Mouse (Mus musculus): ENCODE data around the gene St3gal3. TPM values are rescaled to one million over a fixed set of nuclear protein-coding genes. Genes with fewer than 3 reads are reported as not detected.

The St3gal3 gene
- polyA plus RNA-seq, 1 experiment from 2014 or later = 27.4 TPM

GRCm38 (mm10) chr4:118154889-118155288 lies 20.2 kb upstream of the St3gal3 start:
- ATAC-seq (no peak), DNase-seq (ENCODE audit: low read depth, low spot score) (no peak)
- ChIA-PET CTCF (no interaction called here), POLR2A (no interaction called here)
- no peaks in the 10 kb centered on the region for H3K27me3 ChIP-seq
- TF ChIP-seq CTCF (IDR thresholded peaks at IDR 0.05) = no peak
- in situ Hi-C loops (cut with MboI; ENCODE audit: low pct_unique_long_range_greater_than_20kb) = no loop called here

GRCm38 (mm10) chr4:118152020-118152785 lies 17.5 kb upstream of the St3gal3 start:
- POLR2A ChIA-PET = no interaction called here
- no peak for DNase-seq (ENCODE audit: low read depth, low spot score)
- no peak for TF ChIP-seq CTCF (IDR thresholded peaks at IDR 0.05)
- no peaks in the 10 kb centered on the region for H3K27me3 ChIP-seq
- in situ Hi-C loops (cut with MboI; ENCODE audit: low pct_unique_long_range_greater_than_20kb) = no loop called here
- CTCF ChIA-PET = no interaction called here
- no peak for ATAC-seq

- no peak for TF ChIP-seq CTCF (IDR thresholded peaks at IDR 0.05)
- DNase-seq (ENCODE audit: low read depth, low spot score) = no peak
- CTCF ChIA-PET = no interaction called here
- no peaks in the 10 kb centered on the region for H3K27me3 ChIP-seq
- no peak for ATAC-seq
- POLR2A ChIA-PET = no interaction called here
- in situ Hi-C loops (cut with MboI; ENCODE audit: low pct_unique_long_range_greater_than_20kb) = no loop called here
Observed at GRCm38 (mm10) chr4:118150804-118151203, 16.1 kb upstream of the St3gal3 start.

GRCm38 (mm10) chr4:118149956-118150680 lies 15.4 kb upstream of the St3gal3 start:
- H3K27me3 ChIP-seq = no peaks in the 10 kb centered on the region
- ChIA-PET POLR2A (no interaction called here), CTCF (no interaction called here)
- in situ Hi-C loops (cut with MboI; ENCODE audit: low pct_unique_long_range_greater_than_20kb) = no loop called here
- ATAC-seq (no peak), DNase-seq (ENCODE audit: low read depth, low spot score) (no peak)
- no peak for TF ChIP-seq CTCF (IDR thresholded peaks at IDR 0.05)

- no peak for TF ChIP-seq CTCF (IDR thresholded peaks at IDR 0.05)
- ATAC-seq = no peak
- no peaks in the 10 kb centered on the region for H3K27me3 ChIP-seq
- in situ Hi-C loops (cut with MboI; ENCODE audit: low pct_unique_long_range_greater_than_20kb) = no loop called here
- no peak for DNase-seq (ENCODE audit: low read depth, low spot score)
- ChIA-PET CTCF (no interaction called here), POLR2A (no interaction called here)
Observed at GRCm38 (mm10) chr4:118149055-118149576, 14.4 kb upstream of the St3gal3 start.

GRCm38 (mm10) chr4:118148317-118148687 lies 13.6 kb upstream of the St3gal3 start:
- CTCF ChIA-PET = no interaction called here
- TF ChIP-seq CTCF (IDR thresholded peaks at IDR 0.05) = no peak
- H3K27me3 ChIP-seq = no peaks in the 10 kb centered on the region
- no peak for DNase-seq (ENCODE audit: low read depth, low spot score)
- in situ Hi-C loops (cut with MboI; ENCODE audit: low pct_unique_long_range_greater_than_20kb) = no loop called here
- POLR2A ChIA-PET = no interaction called here
- ATAC-seq = no peak

- ChIA-PET POLR2A (no interaction called here), CTCF (no interaction called here)
- ATAC-seq (no peak), DNase-seq (ENCODE audit: low read depth, low spot score) (no peak)
- no peaks in the 10 kb centered on the region for H3K27me3 ChIP-seq
- no peak for TF ChIP-seq CTCF (IDR thresholded peaks at IDR 0.05)
- in situ Hi-C loops (cut with MboI; ENCODE audit: low pct_unique_long_range_greater_than_20kb) = no loop called here
Observed at GRCm38 (mm10) chr4:118147547-118148316, 13.0 kb upstream of the St3gal3 start.

GRCm38 (mm10) chr4:118147090-118147489 lies 12.4 kb upstream of the St3gal3 start:
- no peaks in the 10 kb centered on the region for H3K27me3 ChIP-seq
- in situ Hi-C loops (cut with MboI; ENCODE audit: low pct_unique_long_range_greater_than_20kb) = no loop called here
- DNase-seq (ENCODE audit: low read depth, low spot score) = no peak
- no peak for ATAC-seq
- ChIA-PET POLR2A (no interaction called here), CTCF (no interaction called here)
- no peak for TF ChIP-seq CTCF (IDR thresholded peaks at IDR 0.05)

- no peak for ATAC-seq
- DNase-seq (ENCODE audit: low read depth, low spot score) = no peak
- ChIA-PET POLR2A (interaction anchor here (2.1 kb wide), 1 partner anchor 9 kb away, joined by 7 read pairs; no protein-coding TSS in a partner anchor), CTCF (no interaction called here)
- TF ChIP-seq CTCF (IDR thresholded peaks at IDR 0.05) = no peak
- no peaks in the 10 kb centered on the region for H3K27me3 ChIP-seq
- in situ Hi-C loops (cut with MboI; ENCODE audit: low pct_unique_long_range_greater_than_20kb) = no loop called here
Observed at GRCm38 (mm10) chr4:118144324-118144723, 9.6 kb upstream of the St3gal3 start.

- no peak for TF ChIP-seq CTCF (IDR thresholded peaks at IDR 0.05)
- ChIA-PET POLR2A (interaction anchor here (2.1 kb wide), 1 partner anchor 8 kb away, joined by 7 read pairs; no protein-coding TSS in a partner anchor), CTCF (interaction anchor here (1.1 kb wide), 1 partner anchor 29 kb away, joined by 3 read pairs; no protein-coding TSS in a partner anchor)
- ATAC-seq = no peak
- no peak for DNase-seq (ENCODE audit: low read depth, low spot score)
- in situ Hi-C loops (cut with MboI; ENCODE audit: low pct_unique_long_range_greater_than_20kb) = no loop called here
- H3K27me3 ChIP-seq = no peaks in the 10 kb centered on the region
Observed at GRCm38 (mm10) chr4:118143679-118144078, 9.0 kb upstream of the St3gal3 start.

- in situ Hi-C loops (cut with MboI; ENCODE audit: low pct_unique_long_range_greater_than_20kb) = no loop called here
- ChIA-PET CTCF (no interaction called here), POLR2A (no interaction called here)
- ATAC-seq = no peak
- no peaks in the 10 kb centered on the region for H3K27me3 ChIP-seq
- TF ChIP-seq CTCF (IDR thresholded peaks at IDR 0.05) = no peak
- no peak for DNase-seq (ENCODE audit: low read depth, low spot score)
Observed at GRCm38 (mm10) chr4:118141511-118141910, 6.8 kb upstream of the St3gal3 start.

Data from Patski (cell line).